Mouse (Mus musculus): ENCODE measurements around the gene Gpbp1l1. TPM values are rescaled to one million over a fixed set of nuclear protein-coding genes. Genes with fewer than 3 reads are reported as not detected.
A peak's percentile ranks its signal among the peaks of the same experiment; 100 is the strongest.

Gene Gpbp1l1
- polyA plus RNA-seq, 1 experiment from 2014 or later, result 22.9 TPM

- peak overlapping the region; percentile 83 for H3K9ac ChIP-seq (replicated peaks)
- peaks cover 20% of the 10 kb centered on the region for H3K4me1 ChIP-seq (replicated peaks)
- peak overlapping the region; percentile 81 for H3K4me2 ChIP-seq (replicated peaks)
- no peaks in the 10 kb centered on the region for H3K27me3 ChIP-seq
- peak overlapping the region; percentile 72 for H3K27ac ChIP-seq
- H3K9me3 ChIP-seq, result no peaks in the 10 kb centered on the region
- H3K36me3 ChIP-seq, result peaks cover 46% of the 10 kb centered on the region
- peak; percentile 97 for ATAC-seq
- peak overlapping the region; percentile 66 for H3K4me3 ChIP-seq (replicated peaks)
- under 1% methylated on average over 50 of the region's 50 CpGs for WGBS
Observed at GRCm38 (mm10) chr4:116596978-116597881, 39.8 kb downstream of the Gpbp1l1 start.

GRCm38 (mm10) chr4:116612621-116613020, 55.2 kb downstream of the Gpbp1l1 start:
- Histone ChIP-seq H3K27ac (no peak overlapping the region), H3K36me3 (peaks cover 71% of the 10 kb centered on the region), H3K4me3 (replicated peaks) (no peak overlapping the region), H3K4me1 (replicated peaks) (no peaks in the 10 kb centered on the region), H3K9ac (replicated peaks) (no peak overlapping the region), H3K27me3 (no peaks in the 10 kb centered on the region), H3K9me3 (no peaks in the 10 kb centered on the region), H3K4me2 (replicated peaks) (no peak overlapping the region)
- WGBS, result 89% methylated on average over 2 of the region's 2 CpGs
- ATAC-seq, result no peak

- no peaks in the 10 kb centered on the region for H3K9me3 ChIP-seq
- H3K4me3 ChIP-seq (replicated peaks), result no peak overlapping the region
- H3K36me3 ChIP-seq, result peaks cover 70% of the 10 kb centered on the region
- ATAC-seq, result no peak
- no peaks in the 10 kb centered on the region for H3K4me1 ChIP-seq (replicated peaks)
- H3K27ac ChIP-seq, result no peak overlapping the region
- no peaks in the 10 kb centered on the region for H3K27me3 ChIP-seq
- no peak overlapping the region for H3K4me2 ChIP-seq (replicated peaks)
- H3K9ac ChIP-seq (replicated peaks), result no peak overlapping the region
- WGBS, result 99% methylated on average over 2 of the region's 2 CpGs
Observed at GRCm38 (mm10) chr4:116615237-116615636, 57.8 kb downstream of the Gpbp1l1 start.

DNA sequence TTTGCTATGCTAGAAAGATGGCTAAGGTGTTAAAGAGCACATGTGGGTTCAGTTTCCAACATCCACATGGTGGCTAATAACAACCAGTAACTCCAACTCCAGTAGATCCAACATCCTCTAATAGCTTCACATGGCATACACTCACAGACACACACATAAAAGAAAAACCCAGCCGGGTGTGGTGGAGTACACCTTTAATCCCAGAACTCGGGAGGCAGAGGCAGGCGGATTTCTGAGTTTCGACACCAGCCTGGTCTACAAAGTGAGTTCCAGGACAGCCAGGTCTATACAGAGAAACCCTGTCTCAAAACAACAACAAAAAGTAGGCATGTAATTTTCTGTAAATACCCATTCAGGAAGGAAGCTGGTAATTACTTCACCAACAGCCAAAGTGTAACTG, 67.4 kb downstream of the Gpbp1l1 start:
- no peak for ATAC-seq
- Histone ChIP-seq H3K9me3 (no peaks in the 10 kb centered on the region), H3K4me3 (replicated peaks) (peak overlapping the region; percentile 99; the same call in 1 of the 2 replicates), H3K9ac (replicated peaks) (no peak overlapping the region), H3K27ac (no peak overlapping the region), H3K36me3 (peaks cover 30% of the 10 kb centered on the region), H3K27me3 (no peaks in the 10 kb centered on the region), H3K4me2 (replicated peaks) (no peak overlapping the region; the same call in 1 of the 2 replicates), H3K4me1 (replicated peaks) (peaks cover 24% of the 10 kb centered on the region)
- 94% methylated on average over 4 of the region's 4 CpGs for WGBS

DNA sequence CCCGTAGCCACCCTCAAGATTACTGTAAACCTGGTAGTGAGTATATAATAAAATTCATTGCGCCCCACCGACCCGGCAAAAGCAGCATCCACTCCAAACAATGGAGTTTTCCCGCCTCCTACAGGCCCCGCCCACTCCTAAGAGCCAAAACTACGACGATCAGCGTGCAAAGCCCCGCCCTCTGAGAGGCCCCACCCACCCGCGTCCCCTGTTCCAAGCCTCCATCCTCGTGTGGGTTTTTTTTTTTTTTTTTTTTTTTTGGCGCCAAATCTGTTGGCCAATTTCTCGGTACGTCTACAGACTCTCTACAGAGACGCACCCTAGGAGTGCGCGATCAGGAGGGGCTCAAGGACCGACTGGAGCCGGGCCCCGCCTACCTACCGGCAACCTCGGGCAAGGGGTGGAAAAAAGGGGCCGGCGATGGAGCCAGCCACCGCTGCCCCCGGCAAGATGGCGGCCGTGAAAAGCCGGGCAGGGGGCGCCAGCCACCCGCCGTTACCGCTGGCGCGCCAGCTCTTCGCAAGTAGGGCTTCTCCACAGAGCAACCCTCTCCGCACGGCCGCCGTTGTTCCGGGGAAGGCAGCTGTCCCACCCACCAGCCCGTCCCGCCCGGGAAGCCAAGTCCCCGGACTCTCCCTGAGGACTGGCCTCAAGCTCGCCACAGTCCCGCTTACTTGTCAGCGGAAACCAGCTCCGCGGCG, 69.3 kb downstream of the Gpbp1l1 start:
- peak; percentile 85 for ATAC-seq
- Histone ChIP-seq H3K9ac (replicated peaks) (peak overlapping the region; percentile 87), H3K4me3 (replicated peaks) (peak overlapping the region; percentile 99), H3K36me3 (peaks cover 17% of the 10 kb centered on the region), H3K4me1 (replicated peaks) (peaks cover 24% of the 10 kb centered on the region), H3K4me2 (replicated peaks) (peak overlapping the region; percentile 74), H3K27me3 (no peaks in the 10 kb centered on the region), H3K27ac (peak overlapping the region; percentile 96), H3K9me3 (no peaks in the 10 kb centered on the region)
- 0% methylated on average over 53 of the region's 53 CpGs for WGBS

DNA sequence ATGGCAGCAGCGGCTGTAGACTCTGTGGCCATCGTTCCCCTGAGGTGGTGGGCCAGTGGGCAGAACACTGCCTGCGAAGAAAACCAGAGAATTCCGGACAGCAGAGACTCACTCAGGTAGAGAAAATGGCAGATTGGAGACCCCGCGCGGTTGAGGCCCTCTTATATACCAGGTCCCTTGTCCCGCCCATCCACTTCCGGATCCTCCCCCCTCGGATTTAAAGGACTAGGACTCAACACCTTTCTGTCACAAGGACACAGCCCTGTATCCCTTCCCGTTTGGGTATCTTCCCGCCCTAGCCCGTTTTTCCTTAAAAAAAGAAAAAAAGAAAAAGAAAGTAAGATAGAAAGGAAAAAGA, 69.9 kb downstream of the Gpbp1l1 start:
- H3K27me3 ChIP-seq, result no peaks in the 10 kb centered on the region
- H3K27ac ChIP-seq, result peak overlapping the region; percentile 96
- peak overlapping the region; percentile 74 for H3K4me2 ChIP-seq (replicated peaks)
- H3K9ac ChIP-seq (replicated peaks), result peak overlapping the region; percentile 87
- no peaks in the 10 kb centered on the region for H3K9me3 ChIP-seq
- peak overlapping the region; percentile 99 for H3K4me3 ChIP-seq (replicated peaks)
- H3K4me1 ChIP-seq (replicated peaks), result peaks cover 24% of the 10 kb centered on the region
- under 1% methylated on average over 13 of the region's 13 CpGs for WGBS
- H3K36me3 ChIP-seq, result peaks cover 18% of the 10 kb centered on the region
- peak; percentile 93 for ATAC-seq

GRCm38 (mm10) chr4:116627722-116628662, 70.5 kb downstream of the Gpbp1l1 start, which contains the start of gene Nasp:
Nasp (minus strand) TSS chr4:116627941.
- peaks cover 24% of the 10 kb centered on the region for H3K4me1 ChIP-seq (replicated peaks)
- WGBS, result 8% methylated on average over 23 of the region's 23 CpGs

GRCm38 (mm10) chr4:116635197-116635596, 77.7 kb downstream of the Gpbp1l1 start:
- H3K36me3 ChIP-seq, result peaks cover 80% of the 10 kb centered on the region
- 98% methylated on average over 1 of the region's 1 CpGs for WGBS
- no peak overlapping the region for H3K4me3 ChIP-seq (replicated peaks)
- no peaks in the 10 kb centered on the region for H3K9me3 ChIP-seq
- H3K9ac ChIP-seq (replicated peaks), result no peak overlapping the region
- H3K4me2 ChIP-seq (replicated peaks), result no peak overlapping the region
- H3K27me3 ChIP-seq, result no peaks in the 10 kb centered on the region
- H3K4me1 ChIP-seq (replicated peaks), result no peaks in the 10 kb centered on the region
- ATAC-seq, result no peak
- no peak overlapping the region for H3K27ac ChIP-seq

More at GRCm38 (mm10) chr4:116627722-116628662, 70.5 kb downstream of the Gpbp1l1 start, which contains the start of gene Nasp:
- H3K27ac ChIP-seq, result peak within 1 kb of the TSS; percentile 96
- H3K9ac ChIP-seq (replicated peaks), result peak within 1 kb of the TSS; percentile 87
- H3K4me2 ChIP-seq (replicated peaks), result peak within 1 kb of the TSS; percentile 74
- peaks cover 20% of the 10 kb centered on the region for H3K36me3 ChIP-seq
- no peaks in the 10 kb centered on the region for H3K9me3 ChIP-seq
- H3K4me3 ChIP-seq (replicated peaks), result peak within 1 kb of the TSS; percentile 99
- no peaks in the 10 kb centered on the region for H3K27me3 ChIP-seq
- peak; percentile 90 for ATAC-seq

GRCm38 (mm10) chr4:116638821-116639220, 81.4 kb downstream of the Gpbp1l1 start:
- Histone ChIP-seq H3K27ac (no peak overlapping the region), H3K4me2 (replicated peaks) (no peak overlapping the region), H3K9me3 (no peaks in the 10 kb centered on the region), H3K4me1 (replicated peaks) (no peaks in the 10 kb centered on the region), H3K9ac (replicated peaks) (no peak overlapping the region), H3K36me3 (peaks cover 91% of the 10 kb centered on the region), H3K4me3 (replicated peaks) (no peak overlapping the region), H3K27me3 (no peaks in the 10 kb centered on the region)
- WGBS, result 95% methylated on average over 6 of the region's 6 CpGs
- no peak for ATAC-seq

DNA sequence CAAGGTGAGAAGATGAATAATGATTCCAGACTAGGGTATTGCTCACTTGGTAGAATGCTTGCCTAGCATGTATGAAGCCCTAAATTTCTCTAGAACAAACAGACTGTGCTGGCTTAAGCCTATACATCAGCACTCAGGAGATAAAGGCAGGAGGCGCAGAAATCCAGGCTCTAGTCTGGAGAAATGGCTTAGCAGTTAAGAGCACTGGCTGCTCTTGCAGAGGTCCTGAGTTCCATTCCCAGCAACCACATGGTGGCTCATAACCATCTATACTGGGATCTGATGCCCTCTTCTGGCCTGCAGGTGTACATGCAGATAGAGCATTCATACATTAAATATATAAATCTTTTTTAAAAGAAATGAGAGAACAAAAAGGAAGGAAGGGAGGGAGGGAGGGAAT, 84.6 kb downstream of the Gpbp1l1 start:
- no peak overlapping the region for H3K27ac ChIP-seq
- H3K9ac ChIP-seq (replicated peaks), result no peak overlapping the region
- H3K4me1 ChIP-seq (replicated peaks), result peaks cover 11% of the 10 kb centered on the region
- H3K36me3 ChIP-seq, result peaks cover 78% of the 10 kb centered on the region
- 96% methylated on average over 1 of the region's 1 CpGs for WGBS
- no peaks in the 10 kb centered on the region for H3K9me3 ChIP-seq
- no peaks in the 10 kb centered on the region for H3K27me3 ChIP-seq
- no peak overlapping the region for H3K4me3 ChIP-seq (replicated peaks)
- ATAC-seq, result no peak
- H3K4me2 ChIP-seq (replicated peaks), result no peak overlapping the region
